Mouse (Mus musculus): ENCODE data around the gene Nipal4. TPM values are rescaled to one million over a fixed set of nuclear protein-coding genes. Genes with fewer than 3 reads are reported as not detected.
"Not testable (repeated sequence)": the region's sequence is repeated elsewhere in the genome, so short reads cannot be mapped to it uniquely, and the experiment has no call there.

The Nipal4 gene
- 1 to 10 TPM; 4.1 to 4.6 TPM for total RNA-seq (2021)
- long read RNA-seq, experiment 1, transcript Nipal4-201 (6 exons, 3,444 nt) = major isoform, 8 of 8 reads
- long read RNA-seq, experiment 1, partial matches to known transcripts = 0 of 8 reads
- long read RNA-seq, experiment 1, other reads (novel, unspliced or antisense) = 0 of 8 reads
- long read RNA-seq, experiment 2, transcript Nipal4-201 (6 exons, 3,444 nt) = major isoform, 5 of 6 reads
- long read RNA-seq, experiment 2, partial matches to known transcripts = 1 of 6 reads
- long read RNA-seq, experiment 2, other reads (novel, unspliced or antisense) = 0 of 6 reads

- no peak for DNase-seq (ENCODE audit: low spot score in 2 of 2)
These were observed at the start of gene Nipal4 for GRCm38 (mm10) chr11:46165866-46166585. Nipal4 (minus strand) TSS chr11:46166508.

GRCm38 (mm10) chr11:46215354-46215753 lies 49.0 kb upstream of the Nipal4 start:
- peak; percentile 63 to 68 for DNase-seq (ENCODE audit: low spot score in 2 of 2)

- DNase-seq (ENCODE audit: low spot score in 2 of 2) = no peak
These were observed 48.3 kb upstream of the Nipal4 start for GRCm38 (mm10) chr11:46214368-46215230.

GRCm38 (mm10) chr11:46213844-46214243 lies 47.5 kb upstream of the Nipal4 start:
- DNase-seq (ENCODE audit: low spot score in 2 of 2) = no peak

DNA sequence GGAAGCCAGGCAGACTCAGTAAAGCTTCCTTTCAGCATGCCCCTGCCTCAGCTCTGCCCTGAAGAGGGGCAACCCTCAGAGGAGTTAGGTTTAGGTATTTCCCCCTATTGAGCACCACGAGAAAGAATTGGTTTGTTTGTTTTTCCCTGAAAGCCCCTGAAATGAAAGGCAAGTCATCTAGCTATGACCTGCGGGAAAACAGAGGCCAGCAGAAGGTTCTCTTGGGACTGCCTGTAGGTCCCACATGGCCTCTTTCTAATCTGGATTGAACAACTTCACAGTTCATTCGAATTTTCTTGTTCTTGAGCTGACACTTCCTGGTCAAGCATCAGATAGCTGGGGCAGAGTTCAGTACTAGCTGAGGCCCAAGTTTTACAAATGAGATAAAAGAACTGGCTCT lies 45.5 kb upstream of the Nipal4 start:
- DNase-seq (ENCODE audit: low spot score in 2 of 2) = no peak

GRCm38 (mm10) chr11:46209884-46210283 lies 43.6 kb upstream of the Nipal4 start:
- no peak for DNase-seq (ENCODE audit: low spot score in 2 of 2)

DNA sequence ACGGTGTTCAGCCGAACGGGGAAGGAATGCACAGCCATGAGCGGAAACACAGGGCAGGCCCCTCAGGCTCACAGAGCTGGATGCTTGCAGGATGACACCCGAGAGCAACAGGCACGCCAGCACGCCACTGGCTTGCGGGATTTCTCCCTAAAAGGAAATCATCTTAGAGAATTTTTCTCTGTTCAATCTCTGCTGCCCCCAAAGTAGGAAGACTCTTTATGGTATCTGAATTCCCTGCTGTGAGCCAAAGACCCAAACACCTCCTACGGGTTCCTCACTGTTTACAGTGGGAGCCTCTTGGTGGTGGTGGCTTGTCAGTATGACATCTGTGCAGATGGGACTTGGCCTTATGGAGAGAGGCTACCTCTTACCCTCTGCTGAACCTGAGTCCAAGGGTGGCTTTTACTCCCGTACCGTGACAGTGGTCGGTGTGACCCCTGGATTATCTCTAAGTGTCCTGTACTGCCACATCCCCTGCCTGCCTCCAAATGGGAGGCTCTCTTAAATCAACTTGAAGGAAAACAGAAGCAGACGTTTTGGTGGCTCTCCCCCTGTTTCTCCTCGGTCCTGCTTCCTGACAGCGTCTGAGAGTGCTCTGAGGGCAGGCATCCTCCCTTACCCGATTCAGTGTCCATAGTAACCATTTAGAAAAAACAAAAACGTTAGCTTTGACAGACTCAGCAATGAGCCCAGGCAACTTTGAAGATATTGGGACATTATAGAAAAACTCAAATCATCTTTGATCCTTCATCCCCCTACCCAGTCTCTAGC lies 39.5 kb upstream of the Nipal4 start:
- DNase-seq (ENCODE audit: low spot score in 2 of 2) = no peak

GRCm38 (mm10) chr11:46204841-46205240 lies 38.5 kb upstream of the Nipal4 start:
- DNase-seq (ENCODE audit: low spot score in 2 of 2) = no peak

GRCm38 (mm10) chr11:46202547-46202887 lies 36.2 kb upstream of the Nipal4 start:
- no peak for DNase-seq (ENCODE audit: low spot score in 2 of 2)

DNA sequence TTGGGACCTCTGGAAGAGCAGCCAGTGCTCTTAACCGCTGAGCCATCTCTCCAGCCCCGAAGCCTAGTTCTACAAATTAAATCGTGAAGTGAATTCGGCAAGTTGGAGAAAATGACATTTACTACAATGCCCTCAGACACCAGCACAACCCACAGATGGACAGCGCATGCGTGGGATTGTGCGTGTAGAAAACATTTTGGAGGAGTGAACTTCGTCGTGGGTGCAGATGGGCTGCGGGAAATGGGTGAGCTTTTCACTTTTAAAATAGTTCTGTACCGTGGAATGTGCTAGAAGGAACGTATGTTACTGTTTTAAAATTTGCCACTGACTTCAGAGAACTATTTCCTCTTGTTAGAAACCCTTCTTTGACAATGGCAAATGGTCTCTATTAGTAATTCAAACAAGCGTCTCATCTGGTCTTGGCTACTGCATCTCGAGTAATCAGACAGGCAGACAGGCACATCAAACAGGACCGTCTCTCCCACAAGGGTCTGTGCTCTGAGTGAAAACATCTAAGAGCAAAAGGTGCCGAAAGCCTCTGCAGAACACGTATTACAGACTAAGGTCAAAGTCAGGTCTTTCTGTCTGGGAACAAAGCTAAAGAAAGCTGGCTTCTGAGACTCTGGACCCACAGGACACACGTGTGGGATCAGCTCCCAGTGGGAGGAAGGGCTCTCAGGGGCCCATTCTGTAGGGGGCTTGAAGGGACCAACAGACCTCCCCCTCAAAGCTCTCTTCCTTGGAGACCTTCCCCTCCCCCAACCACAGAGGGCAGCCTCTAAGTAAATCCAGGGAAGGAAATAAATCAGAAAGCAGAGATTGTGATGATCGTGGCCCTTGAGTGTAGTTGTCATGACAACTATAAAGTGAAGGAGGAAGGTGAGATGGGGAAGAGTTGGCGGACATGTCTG lies 35.6 kb upstream of the Nipal4 start:
- peak; percentile 48 to 68 for DNase-seq (ENCODE audit: low spot score in 2 of 2)

DNA sequence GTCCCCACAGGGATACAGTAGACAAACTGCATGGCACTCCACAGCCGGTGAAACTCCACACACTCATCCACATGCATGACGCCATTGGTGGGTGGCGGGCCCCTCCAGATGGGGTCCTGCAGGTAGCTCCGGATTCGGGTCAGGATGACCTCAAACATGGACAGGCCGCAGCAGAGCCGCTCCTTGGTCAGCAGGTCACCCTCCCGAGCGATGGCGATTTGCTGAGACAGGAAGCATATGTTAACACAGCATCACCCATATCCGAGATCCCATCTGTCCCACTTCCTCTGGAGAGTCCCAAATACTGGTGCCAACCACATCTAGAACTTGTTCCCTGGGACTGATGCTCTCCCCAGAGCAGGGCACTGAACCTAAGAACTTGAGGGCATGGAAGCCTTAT lies 34.4 kb upstream of the Nipal4 start:
- DNase-seq (ENCODE audit: low spot score in 2 of 2) = no peak

DNA sequence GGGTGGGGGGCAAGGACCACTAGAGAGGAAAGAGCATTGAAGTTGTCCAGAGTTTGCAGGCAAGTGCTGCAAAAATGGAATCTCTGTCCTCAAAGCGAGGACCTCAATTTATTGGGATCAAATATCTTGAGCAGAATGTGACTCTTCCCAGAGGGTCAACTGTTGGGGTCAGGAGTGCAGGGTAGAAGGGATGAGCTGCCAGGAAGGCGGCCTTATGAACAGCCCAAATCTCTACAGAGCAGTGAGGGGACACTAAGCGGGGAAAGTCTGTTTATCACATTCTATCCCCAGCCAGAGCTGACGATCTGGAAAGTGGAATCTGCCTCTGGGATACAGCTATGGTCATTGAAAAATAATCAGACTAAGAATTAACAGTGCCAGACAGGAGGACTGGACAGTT lies 27.9 kb upstream of the Nipal4 start:
- DNase-seq (ENCODE audit: low spot score in 2 of 2) = no peak

GRCm38 (mm10) chr11:46188283-46188682 lies 22.0 kb upstream of the Nipal4 start:
- DNase-seq (ENCODE audit: low spot score in 2 of 2) = no peak

DNA sequence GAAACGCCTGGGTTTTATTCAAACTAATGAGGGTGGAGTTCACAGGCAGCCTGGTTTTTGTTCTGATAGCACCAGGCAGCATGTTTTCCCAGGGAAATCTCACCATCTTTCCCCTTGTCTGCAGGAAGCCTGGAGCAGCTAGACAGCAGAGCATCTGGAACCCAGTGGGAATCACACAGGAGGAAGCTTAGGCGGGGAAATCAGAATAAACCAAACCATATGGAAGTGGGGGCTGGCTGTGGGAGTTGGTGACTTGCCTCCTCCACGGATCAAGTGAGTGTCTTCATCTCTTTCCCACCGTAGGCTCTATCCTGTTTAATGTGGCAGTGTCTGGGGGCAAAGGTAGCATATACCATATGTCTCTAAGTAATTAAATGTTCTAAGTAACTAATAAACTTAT lies 19.2 kb upstream of the Nipal4 start:
- DNase-seq (ENCODE audit: low spot score in 2 of 2) = peak in 1 of 2 experiments; percentile 24

- no peak for DNase-seq (ENCODE audit: low spot score in 2 of 2)
These were observed 18.6 kb upstream of the Nipal4 start for GRCm38 (mm10) chr11:46184946-46185345.

DNA sequence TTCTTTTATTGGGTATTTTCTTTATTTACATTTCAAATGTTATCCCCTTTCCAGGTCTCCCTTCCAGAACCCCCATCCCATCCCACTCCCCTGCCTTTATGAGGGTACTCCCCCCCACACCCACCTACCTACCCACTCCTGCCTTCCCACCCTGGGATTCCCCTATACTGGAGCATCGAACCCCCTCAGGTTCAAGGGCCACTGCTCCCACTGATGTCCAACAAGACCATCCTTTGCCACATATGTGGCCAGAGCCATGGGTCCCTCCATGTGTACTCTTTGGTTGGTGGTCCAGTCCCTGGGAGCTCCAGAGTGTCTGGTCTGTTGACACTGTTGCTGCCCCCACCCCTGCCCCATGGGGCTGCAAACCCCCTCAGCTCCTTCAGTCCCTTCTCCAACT lies 15.7 kb upstream of the Nipal4 start:
- DNase-seq (ENCODE audit: low spot score in 2 of 2) = not testable (repeated sequence)

- DNase-seq (ENCODE audit: low spot score in 2 of 2) = no peak
These were observed 11.1 kb upstream of the Nipal4 start for GRCm38 (mm10) chr11:46177246-46178043.

DNA sequence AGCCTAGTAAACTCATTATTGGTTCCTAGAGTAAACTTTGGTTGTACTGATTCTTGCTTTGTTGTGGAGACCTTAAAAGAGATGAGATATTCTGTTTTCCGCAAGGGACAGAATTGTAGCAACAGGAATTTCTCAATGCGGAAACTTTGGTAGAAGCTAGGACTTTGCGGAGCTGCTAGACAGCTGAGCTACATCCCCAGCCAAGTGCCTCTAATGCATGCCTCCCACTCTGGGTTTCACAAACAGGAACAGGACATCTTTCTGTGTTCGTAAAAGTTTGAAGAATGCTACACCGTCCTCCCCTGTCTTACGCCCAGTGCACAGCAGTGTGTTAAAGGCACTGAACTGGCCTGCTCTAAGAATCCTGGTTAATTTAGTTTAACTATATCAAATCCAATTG lies 9.8 kb upstream of the Nipal4 start:
- no peak for DNase-seq (ENCODE audit: low spot score in 2 of 2)

- no peak for DNase-seq (ENCODE audit: low spot score in 2 of 2)
These were observed 5.8 kb upstream of the Nipal4 start for GRCm38 (mm10) chr11:46172128-46172527.
